Mouse (Mus musculus) cerebellum, adult 2 months (tissue): ENCODE data around the gene Pde9a.

Source experiments
- CTCF ChIP-seq: fragments of 200-500 bp; IDR thresholded peaks from 2 replicates; pipeline ENCODE4 v1.5.1; 2011; ENCODE audit warnings: low read depth, mild to moderate bottlenecking, control low read depth, low read length, moderate library complexity, borderline replicate concordance; ENCODE audit not compliant: insufficient read depth
- POLR2A ChIP-seq: fragments of 200-500 bp; IDR thresholded peaks from 2 replicates; pipeline ENCODE4 v1.6.1; 2011; ENCODE audit warnings: low read length, control low read depth, borderline replicate concordance; ENCODE audit not compliant: insufficient read depth

- TF ChIP-seq CTCF (no peak), POLR2A (no peak)
These were observed 47.5 kb downstream of the Pde9a start for GRCm38 (mm10) chr17:31433401-31433928.
